Mouse (Mus musculus) heart, adult 2 months (tissue): ENCODE measurements at regions not wholly inside any gene's neighbourhood (a gene's known extent, or its start where the extent isn't known, plus 50 kb on each side); places are given as distances from the start of the nearest gene placed in this dataset.
A peak's percentile ranks its signal among the peaks of the same experiment; 100 is the strongest.

Experiments used
- CTCF ChIP-seq: fragments of 200-600 bp; IDR thresholded peaks from 2 replicates; pipeline ENCODE4 v1.8.1; 2022; ENCODE audit warnings: antibody characterized with exemption, mild to moderate bottlenecking, moderate library complexity
- POLR2A ChIP-seq: fragments of 200-500 bp; IDR thresholded peaks from 2 replicates; pipeline ENCODE4 v1.6.1; 2011; ENCODE audit warnings: mild to moderate bottlenecking, low read depth, low read length, control low read depth; ENCODE audit not compliant: insufficient read depth

- TF ChIP-seq CTCF: peak; percentile 24
- no peak for TF ChIP-seq POLR2A
Observed at GRCm38 (mm10) chrX:12511119-12511518, 76.5 kb upstream of the Atp6ap2 start.
